Mouse (Mus musculus): ENCODE data around the gene Grk4.
"Not testable (repeated sequence)": the region's sequence is repeated elsewhere in the genome, so short reads cannot be mapped to it uniquely, and the experiment has no call there.

Gene Grk4

GRCm38 (mm10) chr5:34714371-34714770 lies 54.2 kb downstream of the Grk4 start:
- DNase-seq, result not testable (repeated sequence)

DNA sequence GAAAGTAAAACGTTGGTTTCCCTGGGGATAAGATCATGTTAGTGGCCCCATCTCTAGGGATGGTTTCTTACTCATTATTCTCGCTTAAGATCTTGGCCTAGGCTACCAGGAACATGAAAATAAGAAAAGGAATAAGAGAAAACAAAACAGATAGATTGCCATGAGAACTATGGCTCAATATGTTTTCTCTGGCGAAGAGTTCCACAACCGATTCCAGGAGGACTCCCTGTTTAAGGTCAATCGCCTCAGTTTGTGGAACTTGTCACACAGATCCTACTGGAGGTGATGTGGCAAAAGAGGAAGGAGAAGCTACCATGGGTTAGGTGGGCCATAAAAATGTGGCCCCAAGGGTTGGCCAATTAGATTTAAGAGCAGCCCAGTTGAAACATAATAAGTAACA lies 54.6 kb downstream of the Grk4 start:
- DNase-seq, result no peak

GRCm38 (mm10) chr5:34729141-34729540 lies 69.0 kb downstream of the Grk4 start:
- no peak for DNase-seq

DNA sequence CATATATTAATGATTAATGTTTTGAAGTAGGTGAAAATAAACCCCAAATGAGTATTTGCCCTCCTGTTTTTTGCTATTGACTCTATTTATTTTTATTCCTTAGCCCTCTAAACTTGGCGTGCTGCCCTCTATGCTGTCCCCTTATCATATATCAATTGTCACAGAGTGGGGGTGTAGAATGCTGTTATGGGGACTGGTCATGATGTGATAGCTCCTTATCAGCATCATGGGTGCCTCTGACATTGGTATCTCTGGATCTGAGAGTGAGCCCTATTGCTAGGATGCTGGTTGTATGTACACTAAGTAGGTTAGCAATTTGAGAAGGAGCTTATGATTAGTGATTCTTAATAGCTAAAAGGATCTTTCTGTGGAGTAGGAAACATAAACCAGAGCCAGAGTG lies 70.1 kb downstream of the Grk4 start:
- DNase-seq, result no peak

GRCm38 (mm10) chr5:34751477-34751876 lies 91.3 kb downstream of the Grk4 start:
- DNase-seq, result no peak

- no peak for DNase-seq
Observed at GRCm38 (mm10) chr5:34758762-34759161, 98.6 kb downstream of the Grk4 start.

DNA sequence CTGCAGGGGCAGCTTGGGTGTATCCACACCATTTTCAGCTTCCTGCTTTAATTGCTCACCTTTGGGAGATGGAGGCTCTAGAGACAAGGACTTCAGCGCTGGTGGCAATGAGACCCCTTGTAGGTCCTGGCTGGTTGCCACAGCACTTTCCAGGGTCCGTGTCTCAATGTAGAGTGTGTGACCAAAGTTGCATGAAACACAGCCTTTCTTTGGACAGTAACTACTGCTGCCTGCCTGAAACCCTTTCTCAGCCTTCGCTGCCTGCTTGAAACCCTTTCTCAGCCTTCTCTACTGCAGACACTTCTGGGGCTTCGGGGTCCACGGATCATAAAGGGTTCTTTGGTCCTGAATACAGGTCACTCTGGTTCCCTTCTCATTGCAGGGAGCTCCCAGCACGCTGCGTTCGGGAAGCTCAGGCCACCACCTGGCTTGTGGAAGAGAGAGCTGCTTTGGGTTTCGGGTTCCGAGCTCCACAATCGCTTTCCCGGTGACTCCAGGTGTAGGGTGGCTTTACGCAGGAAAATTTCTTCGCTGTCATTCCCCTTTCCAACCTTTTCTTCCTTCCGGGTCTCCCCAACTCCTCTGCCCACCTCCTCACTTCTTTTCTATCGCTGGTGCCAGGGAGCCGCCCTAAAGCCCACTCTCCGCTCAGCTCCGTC lies 100.8 kb downstream of the Grk4 start:
- no peak for DNase-seq

- peak; percentile 99 for DNase-seq
Observed at GRCm38 (mm10) chr5:34761509-34761908, 101.3 kb downstream of the Grk4 start, which contains the start of gene Htt. Htt (plus strand) TSS chr5:34761740.

GRCm38 (mm10) chr5:34761934-34762611 lies 101.9 kb downstream of the Grk4 start:
- peak; percentile 57 for DNase-seq

DNA sequence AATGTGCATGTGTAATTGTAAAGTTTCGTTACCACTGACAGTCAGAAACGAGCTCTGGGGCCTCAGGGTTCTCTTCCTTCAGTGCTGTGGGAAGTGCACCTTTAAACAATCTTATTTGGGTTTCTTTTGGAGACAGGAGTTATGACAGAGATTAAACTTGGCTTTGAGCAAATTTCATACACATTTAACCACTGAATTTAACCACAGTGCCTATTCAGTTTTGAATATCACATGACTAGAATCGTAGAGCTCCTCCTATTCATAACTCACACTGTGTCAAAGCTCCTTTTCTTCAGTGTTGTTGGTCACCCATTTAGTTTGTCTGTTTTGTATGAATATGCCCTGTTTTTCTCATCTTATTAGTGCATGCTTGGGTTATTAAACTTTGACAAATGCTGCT lies 111.6 kb downstream of the Grk4 start:
- no peak for DNase-seq

DNA sequence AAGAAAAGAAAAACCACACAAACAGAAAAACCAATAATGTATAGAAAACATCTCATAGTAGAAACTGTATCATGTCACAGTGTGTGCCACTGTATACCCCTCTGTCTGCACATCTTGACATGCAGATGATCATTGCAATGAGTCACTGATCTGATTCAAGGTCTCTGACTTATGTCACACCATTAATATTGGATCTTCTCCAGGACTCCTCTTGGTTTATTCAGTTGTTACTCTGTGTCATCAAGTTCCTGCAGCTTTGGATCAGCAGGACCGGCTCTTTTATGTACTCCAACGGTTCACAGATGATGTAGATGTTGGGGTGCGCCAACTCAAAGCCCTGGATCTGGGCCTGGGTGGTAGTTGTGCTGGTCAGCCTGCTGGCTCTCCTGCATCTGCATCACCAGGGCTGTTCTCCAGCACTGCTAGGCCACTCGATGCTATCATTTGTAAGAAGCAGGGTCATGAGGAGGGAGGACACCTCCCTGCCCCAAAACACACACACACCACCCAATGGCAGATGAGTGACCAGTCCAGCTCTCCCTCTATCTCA lies 112.6 kb downstream of the Grk4 start:
- DNase-seq, result no peak

- DNase-seq, result no peak
Observed at GRCm38 (mm10) chr5:34773392-34773791, 113.2 kb downstream of the Grk4 start.

- no peak for DNase-seq
Observed at GRCm38 (mm10) chr5:34785027-34785426, 124.8 kb downstream of the Grk4 start.

DNA sequence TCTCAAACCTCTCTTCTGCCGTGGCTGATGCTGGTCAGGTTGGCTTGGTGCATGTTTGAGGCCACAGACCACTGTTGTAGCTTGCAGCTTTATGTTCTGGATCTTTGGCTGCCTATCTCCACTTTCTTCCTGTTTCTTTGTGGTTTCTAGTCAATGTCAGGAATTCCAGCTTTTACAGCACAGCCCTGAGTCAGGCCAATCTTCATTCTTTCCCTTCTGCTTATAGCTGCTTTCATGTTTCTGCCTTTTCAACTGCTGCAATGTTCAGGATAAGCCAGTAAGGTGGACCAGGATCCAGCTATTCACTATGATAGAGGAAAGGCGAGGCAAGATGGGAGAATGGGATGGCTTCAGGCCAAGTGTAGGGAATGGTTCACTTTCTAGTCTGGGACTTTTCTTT lies 131.0 kb downstream of the Grk4 start:
- no peak for DNase-seq

DNA sequence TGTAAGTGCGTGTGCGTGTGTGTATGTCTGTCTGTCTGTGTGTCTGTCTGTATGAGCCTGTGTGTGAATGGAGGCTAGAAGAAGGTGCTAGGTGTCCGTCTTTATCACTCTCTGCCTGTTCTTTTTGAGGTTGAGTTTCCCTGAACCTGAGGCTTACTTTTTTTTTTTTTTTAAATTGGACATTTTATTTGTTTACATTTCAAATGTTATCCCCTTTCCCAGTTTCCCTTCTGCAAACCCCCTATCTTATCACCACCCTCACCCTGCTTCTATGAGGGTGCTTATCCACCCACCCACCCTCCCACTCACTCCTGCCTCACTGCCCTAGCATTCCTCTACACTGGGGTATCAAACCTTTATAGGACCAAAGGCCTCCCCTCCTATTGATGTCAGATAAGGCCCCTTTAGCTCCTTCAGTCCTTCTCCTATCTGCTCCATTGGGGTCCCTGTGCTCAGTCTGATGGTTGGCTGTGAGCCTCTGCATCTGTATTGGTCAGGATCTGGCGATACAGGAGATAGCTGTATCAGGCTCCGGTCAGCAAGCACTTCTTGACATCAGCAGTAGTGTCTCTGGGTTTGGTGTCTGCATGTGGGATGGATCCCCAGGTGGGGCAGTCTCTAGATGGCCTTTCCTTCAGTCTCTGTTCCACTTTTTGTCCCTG lies 140.2 kb downstream of the Grk4 start:
- DNase-seq, result no peak

Data from embryo, embryonic 11 days (tissue).